Mouse (Mus musculus) lung, adult 2 months (tissue): Measurements from ENCODE around the gene Tbx3. TPM values are rescaled to one million over a fixed set of nuclear protein-coding genes. Genes with fewer than 3 reads are reported as not detected.
A peak's percentile ranks its signal among the peaks of the same experiment; 100 is the strongest.

ENCODE experiments used
- DNase-seq: peaks from one replicate; pipeline ENCODE4 v3.0.0; 2022
- H3K4me1 ChIP-seq: fragments of 200-500 bp; 2 replicates; pipeline ENCODE4 v1.6.1; 2011; ENCODE audit warnings: low read length; ENCODE audit not compliant: control insufficient read depth, insufficient read depth
- H3K4me3 ChIP-seq: fragments of 200-500 bp; replicated peaks from 2 replicates; pipeline ENCODE3; 2011; ENCODE audit warnings: low read depth, mild to moderate bottlenecking, control low read depth, low read length; ENCODE audit errors: extremely low read depth
- CTCF ChIP-seq: fragments of 200-500 bp; IDR thresholded peaks from 2 replicates; pipeline ENCODE4 v1.5.1; 2011; ENCODE audit warnings: mild to moderate bottlenecking, low read length, control low read depth; ENCODE audit not compliant: insufficient read depth
- POLR2A ChIP-seq: fragments of 200-500 bp; IDR thresholded peaks from 2 replicates; pipeline ENCODE4 v1.6.1; 2011; ENCODE audit warnings: low read depth, mild to moderate bottlenecking, control low read depth, low read length, borderline replicate concordance; ENCODE audit errors: extremely low read depth
- WGBS: fragments of 180-500 bp; shearing (Covaris S2); methylation state at CpG from one replicate; pipeline ENCODE4 v1.1.7; 2018; 5-methylcytosine and 5-hydroxymethylcytosine counted together
- polyA plus RNA-seq: library from polyadenylated mRNA; depleted of rRNA; stranded (reverse); fragments of >200 nt; gene quantifications from 2 replicates; pipeline ENCODE4 v1.2.3, GENCODE M21; 2012

The Tbx3 gene
- polyA plus RNA-seq, 1 experiment = 135 TPM

DNA sequence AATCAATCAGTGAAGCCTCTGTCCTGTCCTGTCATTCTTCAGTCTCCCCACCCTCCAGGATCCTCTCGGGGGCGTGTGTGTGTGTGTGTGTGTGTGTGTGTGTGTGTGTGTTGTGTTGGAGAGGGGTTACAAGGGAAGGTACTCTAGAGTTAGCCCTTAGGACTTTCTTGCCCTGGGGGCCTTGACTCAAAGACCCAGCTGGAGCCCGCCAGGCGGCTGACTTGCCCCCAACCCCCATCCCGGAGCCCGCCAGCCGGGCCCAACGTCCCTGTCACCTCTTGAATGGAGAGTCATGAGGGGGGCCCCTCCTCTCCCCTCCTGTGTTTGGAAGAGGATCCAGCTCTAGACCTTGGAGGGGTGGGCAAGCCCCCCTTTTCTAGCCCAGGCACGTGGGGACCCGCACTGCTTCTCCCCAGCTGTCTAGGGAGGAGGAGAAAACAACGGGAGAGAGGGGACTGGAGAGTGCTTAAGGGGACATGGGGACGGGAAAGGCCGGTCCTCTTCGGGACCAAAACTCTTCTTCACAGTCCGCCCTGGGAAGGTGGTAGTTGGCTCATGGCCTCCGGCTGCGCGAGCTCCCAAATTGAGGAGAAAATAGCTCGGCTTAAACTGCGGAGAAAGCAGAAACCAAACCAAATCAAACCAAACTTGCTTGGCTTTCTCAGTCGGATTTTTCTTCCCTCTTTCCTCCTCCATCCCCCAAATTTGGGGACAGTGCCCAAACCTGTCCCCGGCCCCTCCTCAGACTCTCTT lies 15.2 kb downstream of the Tbx3 start:
- no peak for DNase-seq
- Histone ChIP-seq H3K4me1 (no peaks in the 10 kb centered on the region; the same call in 1 of the 2 replicates), H3K4me3 (peak overlapping the region; percentile 60)
- 11% methylated on average over 22 of the region's 22 CpGs for WGBS
- TF ChIP-seq POLR2A (no peak), CTCF (no peak)

DNA sequence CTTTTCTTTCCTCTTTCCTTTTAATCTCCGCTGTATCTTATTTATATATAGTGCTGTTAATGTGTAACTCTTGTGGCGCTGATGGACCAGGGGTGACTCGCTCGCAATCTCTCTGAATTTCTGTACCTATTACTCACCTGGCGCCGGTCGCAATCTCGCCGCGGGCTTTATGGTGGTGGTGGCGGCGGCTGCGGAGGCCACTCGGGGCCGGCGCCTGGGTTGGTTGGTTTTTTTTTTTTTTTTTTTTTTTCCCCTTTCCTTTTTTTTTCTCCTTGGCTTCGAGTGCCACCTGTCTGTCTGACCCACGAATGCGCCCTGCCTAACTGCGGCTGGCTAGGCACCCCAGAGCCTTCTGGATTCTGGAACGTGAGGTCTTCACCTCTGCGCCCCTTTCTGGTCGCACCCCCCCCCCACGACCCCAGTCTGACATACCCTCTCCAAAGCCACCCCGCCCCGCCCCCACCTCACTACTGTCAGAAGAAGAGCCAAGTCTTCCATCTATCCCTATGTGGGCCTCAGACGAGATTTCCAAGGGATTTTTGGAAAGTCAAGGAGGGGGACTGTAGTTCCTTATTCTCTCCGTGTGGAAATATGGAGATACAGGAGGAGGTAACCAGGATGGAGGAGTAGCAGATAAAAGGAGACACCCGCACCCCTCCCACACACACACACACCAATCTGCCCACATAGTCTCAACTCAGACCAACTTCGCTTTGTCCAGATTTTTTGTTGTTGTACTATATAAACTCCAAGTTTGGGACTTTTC lies 15.9 kb downstream of the Tbx3 start:
- WGBS = 6% methylated on average over 30 of the region's 30 CpGs
- DNase-seq = no peak
- H3K4me3 ChIP-seq = peak overlapping the region; percentile 60
- TF ChIP-seq CTCF (peak; percentile 51), POLR2A (no peak)
- H3K4me1 ChIP-seq = no peaks in the 10 kb centered on the region; the same call in 1 of the 2 replicates

DNA sequence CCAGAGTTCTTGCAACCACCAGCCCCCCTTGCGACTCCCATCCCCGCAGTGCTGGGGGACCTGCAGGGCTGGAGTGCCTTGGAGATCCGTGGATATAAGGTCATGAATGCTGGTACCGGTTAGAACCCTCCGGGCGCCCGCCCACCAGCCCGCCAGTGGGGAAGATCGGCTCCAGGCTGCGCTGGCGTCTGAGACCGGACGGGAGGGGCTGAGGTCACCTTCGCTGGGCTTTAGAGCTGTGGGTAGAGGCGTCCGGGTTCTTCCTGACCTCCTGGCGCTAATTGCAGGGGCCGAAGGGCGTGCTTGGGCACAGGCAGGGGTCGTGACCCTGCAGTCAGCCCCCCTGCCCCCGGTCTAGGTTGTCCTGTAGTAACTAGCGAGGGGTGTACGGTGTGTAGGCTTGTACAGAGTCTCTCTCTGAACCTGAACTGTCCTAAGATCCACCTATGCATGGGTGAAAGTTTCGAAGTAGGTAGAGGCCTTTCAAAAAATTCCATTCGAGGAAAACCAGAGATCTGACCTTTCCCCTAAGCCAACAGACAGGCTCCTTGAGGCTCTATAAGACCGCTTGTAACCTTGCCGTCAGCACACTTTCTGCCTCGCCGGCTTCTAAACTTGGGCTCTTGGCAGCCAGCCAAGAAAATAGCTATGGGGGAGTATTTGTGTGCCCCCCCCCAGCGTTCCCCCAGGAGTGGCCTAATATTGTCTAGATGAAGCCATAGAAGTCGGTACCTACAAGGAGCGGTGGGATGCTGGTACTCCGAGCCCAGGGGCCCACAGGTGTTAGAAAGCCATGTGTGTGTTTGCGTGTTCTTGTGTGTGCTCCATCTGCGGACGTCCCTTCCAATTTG lies 16.8 kb downstream of the Tbx3 start:
- no peak for DNase-seq
- TF ChIP-seq POLR2A (no peak), CTCF (no peak)
- Histone ChIP-seq H3K4me3 (no peak overlapping the region), H3K4me1 (no peaks in the 10 kb centered on the region; the same call in 1 of the 2 replicates)
- WGBS = 33% methylated on average over 36 of the region's 36 CpGs

DNA sequence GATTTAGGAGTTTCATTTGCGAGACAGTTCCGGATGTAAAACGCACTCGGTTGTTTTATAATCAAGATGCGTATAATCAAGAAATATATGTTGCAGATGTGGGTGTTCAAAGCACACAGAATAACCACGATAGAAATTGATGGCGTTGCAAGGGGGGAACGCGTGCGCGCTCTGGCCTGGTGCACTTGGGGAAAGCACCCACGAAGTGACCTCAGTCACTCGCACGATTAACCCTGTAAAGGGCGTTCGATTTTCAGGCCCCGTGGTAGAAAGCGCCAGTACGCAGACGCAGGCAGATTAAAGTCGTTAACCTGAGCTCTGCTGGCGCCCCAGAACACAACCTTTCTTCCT lies 17.4 kb downstream of the Tbx3 start:
- TF ChIP-seq POLR2A (no peak), CTCF (no peak)
- 60% methylated on average over 22 of the region's 22 CpGs for WGBS
- H3K4me1 ChIP-seq = no peaks in the 10 kb centered on the region; the same call in 1 of the 2 replicates
- no peak overlapping the region for H3K4me3 ChIP-seq
- DNase-seq = no peak

DNA sequence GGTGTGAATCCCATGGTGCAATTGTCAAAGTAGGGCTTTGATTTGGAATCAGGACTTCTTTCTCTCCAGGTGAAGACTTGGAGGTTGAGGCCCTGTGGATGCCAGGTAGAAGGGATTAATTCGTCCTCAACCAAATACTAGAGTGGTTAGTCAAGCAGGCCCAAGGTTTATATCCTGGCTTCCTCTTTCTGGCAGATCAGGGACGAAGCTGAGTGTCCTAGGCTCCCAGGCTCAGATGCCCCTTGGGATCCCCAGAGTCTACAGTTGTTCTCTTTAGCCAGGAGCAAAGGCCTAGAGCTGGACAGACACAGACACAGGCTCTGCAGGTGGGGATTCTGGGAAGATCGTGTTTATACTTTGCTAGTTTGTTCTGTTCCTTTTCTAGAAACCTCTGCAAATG lies 17.8 kb downstream of the Tbx3 start:
- no peaks in the 10 kb centered on the region; the same call in 1 of the 2 replicates for H3K4me1 ChIP-seq
- no peak for DNase-seq
- H3K4me3 ChIP-seq = no peak overlapping the region
- no peak for TF ChIP-seq POLR2A
- TF ChIP-seq CTCF = no peak
- WGBS = 73% methylated on average over 3 of the region's 3 CpGs

DNA sequence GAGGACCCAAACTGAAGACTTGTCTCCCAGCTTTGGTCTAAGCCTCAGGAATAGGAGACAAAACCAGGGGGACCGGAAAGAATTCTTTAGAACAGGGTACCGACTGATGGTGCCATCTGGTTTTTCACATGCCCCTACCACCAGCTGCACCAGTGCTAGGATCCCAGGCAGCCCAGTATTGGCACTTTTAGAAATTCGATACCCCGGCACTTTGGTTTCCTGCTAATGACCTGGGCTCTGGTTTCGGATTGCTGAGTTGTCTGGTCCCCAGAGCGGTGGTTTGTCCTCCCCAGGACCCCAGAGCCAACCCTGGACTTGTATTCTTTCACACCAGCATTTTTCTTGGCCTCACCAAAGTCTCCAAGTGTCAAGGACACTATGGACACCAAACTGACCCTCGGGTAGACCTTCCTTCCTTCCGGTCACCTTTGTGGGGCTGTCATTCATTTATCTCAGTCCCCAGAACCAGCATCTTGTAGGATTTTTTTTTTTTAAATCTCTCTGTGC lies 18.5 kb downstream of the Tbx3 start:
- 68% methylated on average over 8 of the region's 8 CpGs for WGBS
- DNase-seq = no peak
- H3K4me1 ChIP-seq = no peaks in the 10 kb centered on the region; the same call in 1 of the 2 replicates
- no peak overlapping the region for H3K4me3 ChIP-seq
- no peak for TF ChIP-seq POLR2A
- TF ChIP-seq CTCF = no peak

DNA sequence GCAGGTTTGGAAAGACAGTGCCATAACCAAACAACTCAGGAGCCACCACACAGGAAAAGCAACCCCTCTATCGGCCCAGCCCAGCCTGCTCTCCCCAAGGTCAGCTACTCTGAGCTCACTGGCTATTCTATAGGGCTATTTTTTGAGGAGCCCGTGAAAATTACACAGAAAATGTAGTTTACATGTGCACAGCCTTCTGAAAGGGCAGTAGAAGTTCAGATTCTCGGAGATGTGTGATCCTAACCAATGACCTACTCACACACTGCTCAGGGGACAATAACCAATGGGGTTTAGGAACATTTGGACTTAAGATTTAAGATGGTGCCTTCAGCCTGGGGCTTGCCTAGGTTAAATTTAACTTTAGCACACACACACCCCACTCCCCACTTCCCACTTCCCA lies 19.0 kb downstream of the Tbx3 start:
- 59% methylated on average over 3 of the region's 3 CpGs for WGBS
- no peak overlapping the region for H3K4me3 ChIP-seq
- no peaks in the 10 kb centered on the region; the same call in 1 of the 2 replicates for H3K4me1 ChIP-seq
- no peak for DNase-seq
- TF ChIP-seq CTCF (no peak), POLR2A (no peak)

DNA sequence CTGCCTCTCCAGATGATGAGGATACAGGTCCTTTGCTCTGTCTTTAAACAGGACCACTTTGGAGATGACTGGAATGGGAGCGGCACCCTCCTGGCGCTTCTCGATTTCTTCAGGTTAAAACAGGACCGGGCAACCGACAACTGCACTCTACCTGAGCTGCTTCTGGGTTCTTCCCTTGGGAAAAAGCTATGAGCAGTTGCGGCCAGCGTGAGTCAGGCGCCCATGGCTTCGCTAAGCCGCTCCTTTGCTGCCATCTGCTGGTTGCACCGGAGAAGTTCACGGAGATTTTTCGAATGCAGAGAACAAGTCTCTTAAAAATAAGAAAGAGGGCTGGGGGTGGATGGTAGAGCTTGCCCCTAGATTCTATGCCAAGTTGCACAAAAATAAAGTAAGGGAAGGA lies 20.6 kb downstream of the Tbx3 start:
- H3K4me1 ChIP-seq = no peaks in the 10 kb centered on the region
- TF ChIP-seq CTCF = peak; percentile 89
- no peak for TF ChIP-seq POLR2A
- WGBS = 2% methylated on average over 13 of the region's 13 CpGs
- DNase-seq = peak; percentile 69
- no peak overlapping the region for H3K4me3 ChIP-seq

DNA sequence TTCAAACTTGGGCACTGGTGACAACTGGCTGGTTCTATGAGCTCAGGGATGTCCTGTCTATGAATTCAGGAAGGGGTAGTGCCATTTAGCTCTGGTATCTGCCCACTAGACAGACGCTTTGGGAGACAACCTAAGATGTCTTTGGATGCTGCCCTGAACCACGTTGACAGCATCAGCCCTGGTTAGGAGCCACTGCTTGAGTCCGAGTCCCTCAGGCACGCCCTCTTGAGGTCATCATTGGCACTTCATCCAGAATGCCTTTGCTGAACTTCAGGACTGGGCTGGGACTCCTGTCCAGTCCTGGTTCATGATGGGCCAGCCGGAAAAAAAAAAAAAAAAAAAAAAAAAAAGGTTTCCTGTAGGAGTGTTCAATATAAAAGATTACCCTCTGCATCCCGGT lies 22.0 kb downstream of the Tbx3 start:
- TF ChIP-seq CTCF = peak; percentile 46; the same call in 1 of the 2 replicates
- no peak for TF ChIP-seq POLR2A
- no peaks in the 10 kb centered on the region for H3K4me1 ChIP-seq
- WGBS = 26% methylated on average over 6 of the region's 6 CpGs
- H3K4me3 ChIP-seq = no peak overlapping the region
- DNase-seq = no peak
